Mouse (Mus musculus): Measurements from ENCODE around the gene Jmjd1c. TPM values are rescaled to one million over a fixed set of nuclear protein-coding genes. Genes with fewer than 3 reads are reported as not detected.

Jmjd1c gene
- total RNA-seq, 2 experiments from 2014 or later: 55.9 to 64.7 TPM

DNA sequence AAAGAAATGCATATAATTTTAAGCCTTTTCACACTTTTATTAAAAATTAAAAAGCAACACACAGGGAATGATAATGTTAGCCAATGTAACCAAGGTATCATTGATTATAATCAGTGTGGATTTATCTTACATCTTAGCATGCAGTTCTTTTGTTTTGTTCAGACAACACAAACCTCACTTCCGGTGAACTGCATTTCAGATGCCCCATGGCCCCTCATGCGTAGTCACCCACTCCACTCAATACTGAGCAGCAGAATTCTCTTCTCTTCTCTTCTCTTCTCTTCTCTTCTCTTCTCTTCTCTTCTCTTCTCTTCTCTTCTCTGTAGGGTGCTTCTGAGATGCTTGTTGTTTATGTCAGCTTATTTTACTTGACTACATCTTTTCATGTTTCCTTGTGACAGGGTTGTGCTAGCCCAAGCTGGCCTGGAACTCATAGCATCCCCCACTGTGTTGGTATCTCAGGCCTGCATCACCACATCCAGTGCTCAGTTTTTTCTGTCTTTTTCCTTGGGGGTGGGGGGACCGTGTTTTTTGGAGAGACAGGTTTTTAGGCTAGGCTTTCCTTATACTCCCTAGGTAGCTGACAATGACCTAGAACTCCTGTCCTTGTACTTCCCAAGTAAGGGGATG lies 88.6 kb downstream of the Jmjd1c start:
- DNase-seq: no peak
- intact Hi-C loops (cut with DNase I): loop anchor here (5.0 kb wide), 1 partner anchor 37 kb away; no protein-coding TSS in a partner anchor

DNA sequence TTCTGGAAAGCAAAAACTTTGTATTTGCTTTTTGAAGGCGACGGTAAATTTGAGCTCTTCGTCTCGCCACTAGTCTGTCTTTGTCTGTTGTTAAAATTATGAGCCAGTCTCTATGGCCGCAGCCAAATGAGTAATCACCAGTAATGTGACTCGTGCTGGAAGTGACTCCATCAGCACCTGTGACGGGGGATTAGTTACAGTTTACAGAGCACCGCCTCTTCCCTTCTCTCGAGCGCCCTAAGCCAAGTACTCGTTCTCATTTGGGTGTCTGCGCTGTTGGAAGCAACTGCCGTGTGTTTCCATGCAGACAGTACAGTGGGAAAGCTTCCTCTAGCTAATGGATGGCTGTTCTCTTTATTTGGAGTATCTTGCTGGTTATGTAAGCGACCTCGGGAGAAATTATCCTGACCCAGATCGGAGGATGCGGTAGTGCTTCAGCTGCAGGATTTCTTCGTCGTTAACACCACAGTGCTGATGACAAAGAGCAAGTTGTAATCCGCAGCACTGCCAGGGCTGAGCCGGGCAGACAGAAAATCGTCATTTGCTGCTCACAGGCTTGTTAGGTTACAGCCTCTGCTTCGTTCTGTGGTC lies 89.7 kb downstream of the Jmjd1c start:
- DNase-seq: peak; percentile 89 to 92
- intact Hi-C loops (cut with DNase I): loop anchor here (2.0 kb wide), 4 partner anchors 19 to 89 kb away; partner anchors contain the start of genes Jmjd1c and Reep3

DNA sequence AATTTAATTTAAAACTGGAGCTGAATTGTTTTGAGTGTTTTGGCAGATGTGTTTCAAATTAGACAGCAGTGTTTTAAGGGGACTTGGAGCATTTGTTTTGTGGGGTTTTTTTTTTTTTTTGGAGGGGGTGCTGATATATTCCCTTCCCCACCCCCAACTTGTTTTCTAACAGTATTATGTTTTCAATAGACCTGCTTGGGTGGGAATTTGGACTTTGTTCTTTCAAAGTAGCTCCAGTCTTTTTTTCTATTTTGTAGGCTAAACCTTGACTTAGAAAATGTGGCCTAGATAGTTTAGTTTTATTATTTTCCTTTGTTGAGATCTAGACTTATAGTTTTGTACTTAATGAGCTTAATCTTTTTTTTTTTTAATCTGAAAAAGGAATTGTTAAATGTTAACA lies 90.6 kb downstream of the Jmjd1c start:
- intact Hi-C loops (cut with DNase I): loop anchor here (2.0 kb wide), 4 partner anchors 18 to 90 kb away; partner anchors contain the start of genes Jmjd1c and Reep3
- DNase-seq: no peak

DNA sequence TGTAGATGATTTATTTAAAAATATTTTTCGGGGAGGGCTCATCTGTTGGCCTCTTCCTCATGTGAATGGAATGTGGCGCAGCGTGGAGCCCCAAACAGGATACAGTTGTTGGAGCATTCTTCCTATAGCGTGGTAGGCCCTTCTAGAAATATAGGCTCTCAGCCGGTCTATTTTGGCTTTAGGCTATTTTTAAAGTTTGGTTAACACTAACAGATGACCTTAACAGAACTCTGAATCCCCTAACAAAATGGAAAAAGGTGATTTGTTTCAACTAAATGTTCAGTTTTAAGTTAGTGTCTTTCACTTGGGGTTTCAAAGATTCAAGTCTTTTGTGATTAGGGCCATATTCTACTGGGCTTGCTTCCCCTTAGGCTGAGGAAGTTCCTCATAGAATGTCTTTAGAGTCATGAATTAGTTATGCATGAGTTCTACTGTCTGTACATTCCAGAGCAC lies 91.1 kb downstream of the Jmjd1c start:
- intact Hi-C loops (cut with DNase I): loop anchor here (2.0 kb wide), 4 partner anchors 18 to 90 kb away; partner anchors contain the start of genes Jmjd1c and Reep3
- DNase-seq: peak; percentile 49 to 51

DNA sequence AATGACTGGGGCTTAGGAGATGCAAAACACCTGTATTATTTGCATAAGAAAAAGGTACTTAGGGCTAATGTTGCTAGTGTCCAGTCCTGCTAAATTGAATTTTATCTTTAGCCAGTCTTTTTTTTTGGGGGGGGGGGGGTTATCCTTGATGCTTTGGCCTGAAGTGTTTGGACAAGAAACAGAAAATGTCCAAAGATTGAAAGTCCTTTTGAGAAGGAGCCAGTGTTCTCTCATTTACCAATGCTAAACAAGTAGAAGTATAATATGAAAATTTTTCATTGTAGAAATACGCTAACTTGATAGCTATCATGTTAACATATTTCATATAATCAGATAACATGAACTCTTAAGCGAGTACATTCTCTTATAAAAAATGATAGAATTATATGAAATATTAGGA lies 92.0 kb downstream of the Jmjd1c start:
- DNase-seq: no peak
- intact Hi-C loops (cut with DNase I): loop anchor here (2.0 kb wide), 4 partner anchors 17 to 91 kb away; partner anchors contain the start of genes Jmjd1c and Reep3

DNA sequence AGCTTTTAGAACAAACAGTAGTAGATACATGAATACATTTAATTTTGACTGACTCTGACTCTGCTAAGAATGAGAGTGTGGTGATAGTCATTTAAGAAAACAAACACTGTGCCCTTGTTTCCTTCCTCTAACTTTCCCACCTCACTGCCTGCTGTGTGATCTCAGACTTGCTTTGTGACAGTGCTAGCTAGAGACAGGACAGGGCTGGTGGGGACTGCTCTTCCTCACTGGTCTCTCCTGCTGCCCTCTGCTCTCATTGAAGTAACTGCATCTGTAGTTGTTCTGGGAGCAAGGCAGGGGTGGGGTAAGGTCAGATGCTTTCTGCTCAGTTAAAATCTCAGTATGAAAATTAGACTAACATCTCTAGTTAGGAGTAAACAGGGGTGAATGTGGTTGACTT lies 93.1 kb downstream of the Jmjd1c start:
- DNase-seq: peak in 1 of 2 experiments; percentile 23
- intact Hi-C loops (cut with DNase I): no loop called here

DNA sequence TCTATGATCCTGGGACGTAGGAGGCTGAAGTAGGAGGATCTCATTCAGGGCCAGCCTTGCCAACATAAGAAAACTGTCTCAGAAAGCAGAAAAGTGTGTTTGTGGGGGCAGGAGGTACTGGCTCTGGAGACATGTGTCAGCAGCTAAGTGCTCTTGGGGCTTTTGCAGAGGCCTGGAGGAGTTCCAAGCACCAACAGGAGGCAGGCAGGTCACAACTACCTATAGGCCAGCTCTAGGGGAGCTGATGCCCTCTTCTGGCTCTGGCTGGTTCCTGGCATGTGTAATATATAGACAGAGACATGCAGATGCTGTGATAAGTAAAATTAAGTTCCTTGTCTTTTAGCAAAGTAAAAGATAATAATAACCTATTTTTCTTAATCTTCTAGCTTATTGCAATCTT lies 94.3 kb downstream of the Jmjd1c start:
- peak in 1 of 2 experiments; percentile 35 for DNase-seq
- intact Hi-C loops (cut with DNase I): loop anchor here (1.0 kb wide), 1 partner anchor 95 kb away; the partner anchor contains the start of gene Nrbf2

DNA sequence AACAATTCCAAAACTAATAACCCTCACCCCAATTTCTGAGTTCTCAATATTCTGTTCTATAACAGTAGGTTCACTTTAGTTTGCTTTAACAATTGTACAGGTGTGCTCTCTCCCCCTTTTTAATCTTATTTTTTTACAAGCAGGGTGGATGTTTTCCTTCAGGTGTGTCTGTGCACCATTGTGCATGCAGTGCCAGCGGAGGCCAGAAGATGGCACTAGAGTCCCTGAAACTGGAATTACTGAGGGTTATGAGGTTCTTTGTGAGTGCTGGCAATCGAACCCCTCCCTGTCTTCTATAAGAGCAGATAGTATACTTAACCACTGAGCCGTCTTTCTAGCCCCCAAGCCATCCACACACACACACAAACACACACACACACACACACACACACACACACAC lies 96.4 kb downstream of the Jmjd1c start:
- intact Hi-C loops (cut with DNase I): no loop called here
- no peak for DNase-seq

DNA sequence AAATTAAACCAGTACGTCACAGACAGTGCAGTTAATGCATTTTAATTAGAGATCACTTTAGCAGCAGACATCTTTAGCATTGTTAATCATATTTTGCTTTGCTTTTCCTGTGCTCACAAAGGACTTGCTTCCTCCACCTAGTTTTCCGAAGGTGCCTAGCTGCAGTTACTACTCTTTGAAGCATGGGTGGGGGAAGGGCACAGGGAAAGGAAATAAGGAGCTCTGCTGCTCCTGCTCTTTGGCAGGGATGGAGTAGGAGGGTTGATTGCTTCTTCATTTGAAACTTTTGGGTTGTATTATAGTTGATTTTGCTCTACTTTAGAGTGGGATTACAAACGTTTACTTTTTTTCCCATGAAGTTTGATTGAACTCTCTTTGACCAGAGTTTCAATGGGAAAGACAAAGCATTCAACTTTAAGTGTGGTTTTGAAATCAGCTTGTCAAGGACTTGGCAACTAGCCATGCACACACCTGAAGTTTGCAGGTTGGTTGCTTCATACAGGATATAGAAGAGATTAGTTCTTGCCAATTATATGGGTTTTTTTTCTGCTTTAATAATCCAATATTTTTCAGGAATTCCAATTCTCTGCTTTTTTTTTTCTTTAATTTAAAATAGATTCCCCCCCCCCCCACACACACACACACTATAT lies 97.2 kb downstream of the Jmjd1c start:
- DNase-seq: no peak
- intact Hi-C loops (cut with DNase I): no loop called here

DNA sequence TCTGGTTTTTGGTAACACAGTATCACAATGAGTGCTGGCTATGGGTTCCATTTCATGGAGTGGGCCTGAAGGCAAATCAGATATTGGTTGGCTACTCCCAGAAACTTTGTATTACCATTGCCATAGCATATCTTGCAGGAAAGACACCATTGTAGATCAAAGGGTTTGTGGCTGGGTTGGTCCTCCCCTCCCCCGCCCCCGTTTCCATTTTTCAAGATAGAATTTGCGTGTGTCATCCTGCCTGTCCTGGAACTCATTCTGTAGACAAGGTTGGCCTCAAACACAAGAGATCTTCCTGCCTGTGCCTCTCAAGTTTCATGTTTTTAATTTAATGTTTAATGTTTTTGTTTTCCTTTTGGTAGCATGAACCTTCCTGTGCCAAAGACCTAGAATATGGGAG lies 98.1 kb downstream of the Jmjd1c start:
- DNase-seq: no peak
- intact Hi-C loops (cut with DNase I): no loop called here

DNA sequence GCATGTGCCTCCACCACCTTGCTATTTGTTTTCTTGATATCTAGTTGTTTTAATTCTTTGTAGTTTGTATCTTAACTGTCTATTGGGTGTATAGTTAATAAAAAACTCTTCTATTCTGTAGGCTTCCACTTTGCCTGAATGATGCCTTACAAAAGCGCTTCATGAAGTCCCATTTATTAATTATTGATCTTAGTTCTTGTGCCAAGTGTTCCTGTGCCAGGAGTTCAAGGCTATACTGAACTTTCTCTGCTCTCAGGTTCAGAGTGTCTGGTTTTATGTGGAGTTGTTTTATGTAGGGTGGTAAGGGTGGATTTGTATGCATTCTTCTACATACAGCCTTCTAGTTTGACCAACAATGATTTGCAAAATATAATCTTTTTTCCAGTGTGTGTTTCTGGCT lies 99.7 kb downstream of the Jmjd1c start:
- intact Hi-C loops (cut with DNase I): no loop called here
- no peak for DNase-seq

DNA sequence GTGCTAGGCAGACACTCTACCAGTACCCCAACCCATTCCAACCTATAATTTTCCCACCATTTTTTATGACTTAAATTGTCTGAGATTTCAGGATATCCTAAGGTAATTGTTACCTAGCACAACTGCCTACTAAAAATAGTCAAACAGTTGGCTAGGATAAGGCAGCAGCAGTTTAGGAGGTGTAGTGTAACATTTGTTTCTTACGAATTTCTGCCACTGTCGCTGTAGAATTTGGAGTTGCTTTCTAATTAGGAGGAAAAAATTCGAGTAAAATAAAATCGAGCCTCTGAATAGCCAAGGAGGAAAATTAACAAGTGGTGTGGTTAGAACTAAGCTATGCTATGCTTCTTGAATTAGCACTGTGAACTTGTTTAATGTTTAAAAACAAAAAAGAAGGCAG lies 101.3 kb downstream of the Jmjd1c start:
- intact Hi-C loops (cut with DNase I): no loop called here
- DNase-seq: no peak

DNA sequence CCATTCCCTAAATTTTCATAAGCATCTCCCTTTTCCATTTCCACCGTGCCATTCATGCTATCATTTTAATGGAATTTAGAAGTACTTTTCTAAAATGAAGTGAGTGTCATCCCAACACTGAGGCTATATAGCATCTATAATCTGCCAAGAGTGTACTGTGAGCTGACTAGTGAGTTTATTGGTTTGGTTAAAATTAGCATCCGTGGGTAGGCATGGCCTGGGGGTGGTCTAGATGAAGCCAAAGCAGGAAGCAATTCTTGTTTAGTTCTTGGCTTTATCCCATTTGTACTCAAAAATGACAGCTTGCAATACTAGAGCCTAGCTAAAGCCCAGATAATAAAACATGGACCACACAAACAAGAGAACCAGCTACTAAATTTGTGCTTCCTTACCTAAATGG lies 101.9 kb downstream of the Jmjd1c start:
- intact Hi-C loops (cut with DNase I): no loop called here
- no peak for DNase-seq

DNA sequence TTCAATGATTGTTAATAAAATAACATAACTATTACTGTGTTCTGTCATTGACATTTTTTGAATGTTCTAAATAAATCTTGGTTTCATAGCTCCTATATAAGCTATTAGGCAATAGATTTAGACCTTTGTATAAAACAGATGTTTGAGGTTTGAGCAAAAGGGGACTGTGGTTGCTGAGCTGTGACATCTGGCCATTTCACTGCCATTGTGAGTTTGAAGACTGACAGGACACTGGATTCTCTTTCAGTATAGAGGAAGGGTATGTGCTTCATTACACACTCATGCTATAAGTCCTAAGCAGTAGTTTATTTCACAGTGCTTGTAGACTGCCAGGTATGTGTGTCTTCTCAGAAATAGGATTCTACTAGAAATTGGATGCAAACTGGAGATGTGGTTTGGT lies 105.8 kb downstream of the Jmjd1c start:
- intact Hi-C loops (cut with DNase I): no loop called here
- no peak for DNase-seq

DNA sequence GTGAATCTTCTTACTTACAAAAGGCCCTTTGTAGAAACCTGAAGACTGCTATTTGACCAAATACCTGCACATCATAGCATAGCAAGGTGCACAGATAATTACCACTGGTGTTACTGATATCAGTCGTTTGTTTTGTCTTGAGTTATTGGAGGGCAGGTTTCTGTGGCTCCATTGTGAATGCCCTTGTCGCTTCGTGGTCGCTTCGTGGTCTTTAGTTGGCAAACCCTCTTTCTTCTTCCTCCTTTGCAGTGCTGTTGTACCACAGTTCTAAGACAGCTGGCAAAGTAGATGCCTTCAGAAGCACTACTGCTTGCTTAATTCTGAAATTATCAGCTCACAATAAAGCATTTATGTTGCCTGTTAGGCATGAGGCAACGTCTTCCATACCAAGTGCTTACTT lies 106.5 kb downstream of the Jmjd1c start:
- intact Hi-C loops (cut with DNase I): no loop called here
- DNase-seq: no peak

DNA sequence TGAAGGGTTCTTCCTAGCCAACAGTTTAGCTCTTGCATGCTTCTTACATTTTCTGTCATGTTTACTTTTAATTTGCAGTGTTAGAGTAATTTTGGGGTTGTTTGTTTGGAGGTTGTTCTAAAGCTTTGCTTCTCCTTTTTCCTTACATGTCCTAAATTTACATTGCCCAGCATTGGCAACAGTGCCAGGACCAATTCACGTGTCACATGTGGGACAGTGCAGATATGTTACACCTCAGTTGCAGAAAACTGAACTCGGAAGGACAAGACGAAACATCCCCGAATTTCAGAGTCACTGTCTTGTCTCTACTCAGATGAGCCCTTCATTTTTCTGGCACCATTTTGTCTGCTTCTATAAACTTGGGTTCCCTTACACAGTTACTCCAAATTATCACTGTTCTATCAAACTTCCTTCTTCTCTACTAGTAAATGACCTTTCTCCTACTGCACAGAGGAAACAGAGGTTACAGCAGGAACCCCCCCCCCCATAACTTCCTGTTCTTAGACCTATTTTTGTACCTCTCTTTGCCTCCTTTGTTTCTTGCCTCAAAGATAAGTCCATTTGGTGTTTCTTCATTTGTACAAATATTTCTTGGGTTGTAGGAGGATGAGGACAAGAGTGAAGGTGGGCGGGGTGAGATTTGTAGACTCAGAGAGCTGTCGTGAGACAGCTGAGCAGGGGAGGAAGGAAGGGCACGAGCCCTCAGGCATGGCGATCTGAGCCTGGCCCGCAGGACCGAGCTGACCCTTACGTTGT lies 108.9 kb downstream of the Jmjd1c start:
- intact Hi-C loops (cut with DNase I): loop anchor here (2.0 kb wide), 1 partner anchor 18 kb away; no protein-coding TSS in a partner anchor

DNA sequence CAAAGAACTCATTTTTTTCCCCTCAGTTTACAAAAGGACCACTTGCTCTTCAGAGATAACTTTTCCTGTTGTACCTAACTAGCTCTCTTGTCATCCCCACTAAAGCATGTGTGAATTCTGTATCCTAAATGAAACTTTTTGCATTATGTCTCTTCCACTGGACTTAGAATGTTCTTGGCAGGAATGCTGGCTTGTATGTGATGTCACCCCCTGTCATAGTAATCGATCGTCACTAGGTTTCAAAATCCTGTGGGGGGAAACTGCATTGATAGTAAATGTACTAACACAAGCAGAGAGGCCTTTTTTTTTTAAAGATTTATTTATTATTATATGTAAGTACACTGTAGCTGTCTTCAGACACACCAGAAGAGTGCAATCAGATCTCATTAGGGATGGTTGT lies 112.0 kb downstream of the Jmjd1c start:
- no peak for DNase-seq
- intact Hi-C loops (cut with DNase I): no loop called here

More for the DNA sequence above, 108.9 kb downstream of the Jmjd1c start:
- DNase-seq: no peak

DNA sequence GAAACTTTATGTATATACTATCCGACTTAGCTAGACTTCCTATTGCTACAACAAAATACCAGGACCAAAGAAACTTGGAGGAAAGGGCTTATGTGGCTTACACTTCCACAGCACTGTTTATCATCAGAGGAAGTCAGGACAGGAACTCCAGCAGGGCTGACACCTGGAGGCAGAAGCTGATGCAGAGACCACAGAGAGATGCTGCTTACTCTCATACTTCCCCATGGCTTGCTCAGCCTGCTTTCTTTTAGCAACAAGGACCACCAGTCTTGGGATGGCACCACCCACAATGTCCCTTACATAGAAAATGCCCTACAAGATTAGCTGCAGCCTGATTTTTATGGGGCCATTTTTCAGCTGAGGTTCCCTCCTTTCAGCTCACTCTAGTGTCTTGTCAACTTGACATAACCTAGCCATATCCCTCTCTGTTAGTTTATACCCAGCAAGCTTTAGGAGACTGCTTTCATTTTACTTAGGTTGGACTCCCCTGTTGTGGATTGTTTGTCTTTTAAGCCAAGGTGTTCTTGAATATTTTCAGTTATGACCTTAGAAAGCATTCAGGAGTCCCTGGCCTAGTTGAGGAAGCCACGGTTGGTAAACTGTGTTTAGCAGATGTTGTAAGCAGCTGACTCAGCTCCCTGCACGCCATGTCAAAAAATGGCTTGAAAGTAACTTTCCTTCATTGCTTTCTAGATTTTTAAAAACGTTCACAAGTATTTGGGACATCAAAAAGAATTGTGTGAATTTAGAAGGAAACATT lies 114.2 kb downstream of the Jmjd1c start:
- DNase-seq: no peak

DNA sequence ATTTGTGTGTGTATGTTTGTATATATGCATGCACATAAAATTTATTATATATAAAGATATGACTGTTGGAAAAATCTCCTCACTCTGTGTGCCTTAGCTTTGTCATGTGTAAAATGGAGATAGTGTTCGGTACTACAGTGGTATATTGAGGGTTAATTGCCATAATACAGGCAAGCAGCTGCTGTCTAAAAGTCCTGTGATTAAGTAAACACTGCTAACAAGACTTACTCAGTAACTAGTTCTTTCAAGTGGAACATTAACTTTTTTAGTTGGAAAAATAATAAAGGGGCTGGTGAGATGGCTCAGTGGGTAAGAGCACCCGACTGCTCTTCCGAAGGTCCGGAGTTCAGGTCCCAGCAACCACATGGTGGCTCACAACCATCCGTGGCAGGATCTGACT lies 116.1 kb downstream of the Jmjd1c start:
- intact Hi-C loops (cut with DNase I): no loop called here
- no peak for DNase-seq

More for the DNA sequence above, 114.2 kb downstream of the Jmjd1c start:
- intact Hi-C loops (cut with DNase I): no loop called here

DNA sequence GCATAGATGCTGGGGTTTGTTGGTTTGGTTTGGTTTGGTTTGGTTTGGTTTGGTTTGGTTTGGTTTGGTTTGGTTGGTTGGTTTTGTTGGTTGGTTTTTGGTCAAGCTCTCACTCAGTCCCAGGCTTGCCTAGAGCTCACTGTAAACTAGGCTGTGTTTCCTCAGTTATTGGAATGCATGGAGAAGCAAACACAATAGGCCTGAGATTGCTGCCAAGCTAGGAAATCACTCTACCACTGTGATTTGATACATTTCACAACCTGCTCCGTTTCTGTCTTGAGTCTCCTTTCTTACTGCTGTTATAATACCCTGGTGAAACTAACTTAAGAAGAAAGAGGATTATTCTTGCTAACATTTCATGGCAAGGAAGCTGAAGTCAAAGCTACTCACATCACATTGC lies 117.8 kb downstream of the Jmjd1c start:
- DNase-seq: no peak
- intact Hi-C loops (cut with DNase I): no loop called here

All from heart, postnatal 10 days (tissue).